Mouse (Mus musculus) forebrain, embryonic 14.5 days (tissue): ENCODE measurements around the gene H2-M5. TPM values are rescaled to one million over a fixed set of nuclear protein-coding genes. Genes with fewer than 3 reads are reported as not detected.

Experiments used
- ATAC-seq: fragments of 200-750 bp; cut with Nextera tagmentation; 2 replicates; pipeline ENCODE4 v1.8.0; 2017; ENCODE audit warnings: mild to moderate bottlenecking, moderate library complexity
- DNase-seq: peaks from one replicate; pipeline ENCODE4 v3.0.0-alpha.2; 2015; ENCODE audit warnings: low spot score
- H3K27ac ChIP-seq: fragments of 300-500 bp; sonication (generic); 2 replicates; pipeline ENCODE4 v1.5.1; 2014; ENCODE audit warnings: low read depth, mild to moderate bottlenecking, control low read depth, low read length, moderate library complexity
- H3K27me3 ChIP-seq: fragments of 300-500 bp; sonication (generic); replicated peaks from 2 replicates; pipeline ENCODE4 v1.6.1; 2014; ENCODE audit warnings: low read length, control low read depth, mixed read lengths; ENCODE audit not compliant: control insufficient read depth, insufficient read depth
- H3K36me3 ChIP-seq: fragments of 300-500 bp; sonication (generic); 2 replicates; pipeline ENCODE4 v1.6.1; 2014; ENCODE audit warnings: low read length, control low read depth; ENCODE audit not compliant: control insufficient read depth, insufficient read depth
- H3K4me1 ChIP-seq: fragments of 300-500 bp; sonication (generic); 2 replicates; pipeline ENCODE4 v1.6.1; 2014; ENCODE audit warnings: antibody characterized with exemption, low read length, control low read depth; ENCODE audit not compliant: control insufficient read depth, insufficient read depth
- H3K4me2 ChIP-seq: fragments of 300-500 bp; sonication (generic); 2 replicates; pipeline ENCODE4 v1.6.1; 2014; ENCODE audit warnings: mild to moderate bottlenecking, control low read depth, low read length
- H3K4me3 ChIP-seq: fragments of 300-500 bp; sonication (generic); 2 replicates; pipeline ENCODE4 v1.5.1; 2014; ENCODE audit warnings: low read depth, low read length, control low read depth
- H3K9ac ChIP-seq: fragments of 300-500 bp; sonication (generic); 2 replicates; pipeline ENCODE4 v1.6.1; 2014; ENCODE audit warnings: mild to moderate bottlenecking, low read length, control low read depth, moderate library complexity
- H3K9me3 ChIP-seq: fragments of 300-500 bp; sonication (generic); replicated peaks from 2 replicates; pipeline ENCODE4 v1.6.1; 2016; ENCODE audit warnings: low read length, control low read depth, mixed read lengths; ENCODE audit not compliant: control insufficient read depth
- WGBS: fragments of 180-500 bp; shearing (Covaris S2); extraction: QIAGEN DNeasy Blood & Tissue Kit; methylation state at CpG from one replicate; pipeline ENCODE4 v1.1.7; 2014; 5-methylcytosine and 5-hydroxymethylcytosine counted together
- polyA plus RNA-seq: library from polyadenylated mRNA; unstranded; fragments of >200 nt; fragmentation: Nextera tagmentation; extraction: Ambion mirVana; gene quantifications from 2 replicates; pipeline ENCODE4 v1.2.1, GENCODE M21; 2014

Gene H2-M5
- polyA plus RNA-seq, 1 experiment from 2014 or later: 0.77 TPM

GRCm38 (mm10) chr17:36982253-36983155 lies 6.8 kb downstream of the H2-M5 start:
- Histone ChIP-seq H3K27me3 (no peaks in the 10 kb centered on the region), H3K4me3 (no peak overlapping the region), H3K36me3 (no peaks in the 10 kb centered on the region), H3K4me2 (no peak overlapping the region), H3K4me1 (no peaks in the 10 kb centered on the region), H3K27ac (no peak overlapping the region), H3K9me3 (no peaks in the 10 kb centered on the region), H3K9ac (no peak overlapping the region)
- 41% methylated on average over 5 of the region's 5 CpGs for WGBS
- no peak for DNase-seq
- ATAC-seq: no peak

GRCm38 (mm10) chr17:36981845-36982244 lies 7.5 kb downstream of the H2-M5 start:
- ATAC-seq: no peak
- DNase-seq: no peak
- Histone ChIP-seq H3K9me3 (no peaks in the 10 kb centered on the region), H3K4me2 (no peak overlapping the region), H3K9ac (no peak overlapping the region), H3K27me3 (no peaks in the 10 kb centered on the region), H3K27ac (no peak overlapping the region), H3K4me1 (no peaks in the 10 kb centered on the region), H3K4me3 (no peak overlapping the region), H3K36me3 (no peaks in the 10 kb centered on the region)
- 9% methylated on average over 4 of the region's 4 CpGs for WGBS

- Histone ChIP-seq H3K9me3 (no peaks in the 10 kb centered on the region), H3K27me3 (no peaks in the 10 kb centered on the region), H3K4me1 (no peaks in the 10 kb centered on the region), H3K9ac (no peak within 1 kb of the TSS), H3K36me3 (no peaks in the 10 kb centered on the region), H3K27ac (no peak within 1 kb of the TSS), H3K4me3 (no peak within 1 kb of the TSS), H3K4me2 (no peak within 1 kb of the TSS)
- DNase-seq (no peak), ATAC-seq (no peak)
- WGBS: 18% methylated on average over 18 of the region's 18 CpGs
These were observed 8.0 kb downstream of the H2-M5 start, which contains the start of gene 2410137M14Rik for GRCm38 (mm10) chr17:36981221-36981813. 2410137M14Rik (minus strand) TSS chr17:36981237.

GRCm38 (mm10) chr17:36973271-36973787 lies 16.0 kb downstream of the H2-M5 start:
- WGBS: 71% methylated on average over 8 of the region's 8 CpGs
- DNase-seq (no peak), ATAC-seq (no peak)
- no peak overlapping the region for H3K4me2 ChIP-seq
- H3K4me1 ChIP-seq: no peaks in the 10 kb centered on the region
- H3K27me3 ChIP-seq: no peaks in the 10 kb centered on the region
- H3K27ac ChIP-seq: no peak overlapping the region
- H3K36me3 ChIP-seq: no peaks in the 10 kb centered on the region
- no peak overlapping the region for H3K4me3 ChIP-seq
- H3K9me3 ChIP-seq: no peaks in the 10 kb centered on the region
- no peak overlapping the region for H3K9ac ChIP-seq

- DNase-seq: no peak
- Histone ChIP-seq H3K9me3 (no peaks in the 10 kb centered on the region), H3K4me3 (no peak overlapping the region), H3K27ac (no peak overlapping the region), H3K36me3 (no peaks in the 10 kb centered on the region), H3K4me1 (no peaks in the 10 kb centered on the region), H3K9ac (no peak overlapping the region), H3K4me2 (no peak overlapping the region), H3K27me3 (no peaks in the 10 kb centered on the region)
- ATAC-seq: no peak
- 93% methylated on average over 3 of the region's 3 CpGs for WGBS
These were observed 16.5 kb downstream of the H2-M5 start for GRCm38 (mm10) chr17:36972791-36973190.

GRCm38 (mm10) chr17:36971172-36971850 lies 18.0 kb downstream of the H2-M5 start:
- Histone ChIP-seq H3K27ac (no peak overlapping the region), H3K36me3 (no peaks in the 10 kb centered on the region), H3K9me3 (no peaks in the 10 kb centered on the region), H3K4me3 (no peak overlapping the region), H3K4me1 (no peaks in the 10 kb centered on the region), H3K9ac (no peak overlapping the region), H3K27me3 (no peaks in the 10 kb centered on the region), H3K4me2 (no peak overlapping the region)
- ATAC-seq: no peak
- no peak for DNase-seq
- WGBS: 93% methylated on average over 6 of the region's 6 CpGs

GRCm38 (mm10) chr17:36970316-36970890 lies 18.9 kb downstream of the H2-M5 start:
- Histone ChIP-seq H3K27me3 (no peaks in the 10 kb centered on the region), H3K9ac (no peak overlapping the region), H3K4me1 (no peaks in the 10 kb centered on the region), H3K9me3 (no peaks in the 10 kb centered on the region), H3K4me2 (no peak overlapping the region), H3K27ac (no peak overlapping the region), H3K4me3 (no peak overlapping the region), H3K36me3 (no peaks in the 10 kb centered on the region)
- DNase-seq: no peak
- no peak for ATAC-seq
- 89% methylated on average over 14 of the region's 14 CpGs for WGBS

GRCm38 (mm10) chr17:36966875-36967274 lies 22.5 kb downstream of the H2-M5 start:
- Histone ChIP-seq H3K36me3 (no peaks in the 10 kb centered on the region), H3K4me3 (no peak overlapping the region), H3K9me3 (no peaks in the 10 kb centered on the region), H3K9ac (no peak overlapping the region), H3K27me3 (no peaks in the 10 kb centered on the region), H3K4me2 (no peak overlapping the region), H3K4me1 (no peaks in the 10 kb centered on the region), H3K27ac (no peak overlapping the region)
- no peak for DNase-seq
- no peak for ATAC-seq
- 89% methylated on average over 1 of the region's 1 CpGs for WGBS
